Mouse (Mus musculus) E14TG2a.4 (cell line): ENCODE data around the gene Cdh1.

Experiments
- CTCF ChIP-seq: conservative IDR thresholded peaks from 2 replicates; pipeline ENCODE4 v1.5.1; 2014; ENCODE audit warnings: low read length
- NANOG ChIP-seq: IDR thresholded peaks from 2 replicates; pipeline ENCODE4 v1.6.1; 2014; ENCODE audit warnings: borderline replicate concordance, low read length, mixed read lengths
- POU5F1 ChIP-seq: IDR thresholded peaks from 2 replicates; pipeline ENCODE4 v1.6.1; 2014; ENCODE audit warnings: low read length, borderline replicate concordance

DNA sequence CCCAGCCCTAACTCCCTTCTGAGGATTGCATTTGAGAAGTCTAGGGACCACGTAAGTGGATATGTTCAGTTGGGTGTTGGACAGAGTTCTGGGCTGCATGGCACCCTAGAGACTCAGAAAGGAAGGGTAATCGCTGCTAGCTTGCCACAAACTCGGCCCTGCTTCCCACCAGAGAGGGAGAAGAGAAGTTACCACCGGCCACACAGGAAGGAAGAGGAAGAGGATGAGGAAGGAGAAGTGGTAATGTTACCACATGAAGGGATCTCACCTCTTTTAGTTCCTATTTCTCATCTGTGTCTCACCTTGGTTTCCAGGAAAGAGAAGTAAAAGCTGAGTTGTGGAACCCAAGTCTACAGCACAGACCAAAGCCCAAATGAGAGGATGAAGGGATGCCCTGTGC, 28.9 kb upstream of the Cdh1 start:
- TF ChIP-seq CTCF (no peak), POU5F1 (no peak), NANOG (no peak)
